Mouse (Mus musculus): ENCODE measurements around the gene Scml4. TPM values are rescaled to one million over a fixed set of nuclear protein-coding genes. Genes with fewer than 3 reads are reported as not detected.
A peak's percentile ranks its signal among the peaks of the same experiment; 100 is the strongest.

Scml4 gene
- polyA plus RNA-seq, 1 experiment from 2014 or later = 9.3 TPM

- Histone ChIP-seq H3K9me3 (ENCODE audit: control insufficient read depth, low read length) (no peaks in the 10 kb centered on the region), H3K4me2 (replicated peaks) (no peak overlapping the region), H3K4me1 (replicated peaks; ENCODE audit: control insufficient read depth, insufficient read depth, low read length) (0 out of 2 replicates have a peak, but pooled peaks cover 5% of the 10 kb centered on the region), H3K4me3 (replicated peaks; ENCODE audit: low read length) (no peak overlapping the region), H3K27ac (no peak overlapping the region), H3K36me3 (replicated peaks; ENCODE audit: control insufficient read depth, insufficient read depth) (no peaks in the 10 kb centered on the region), H3K27me3 (ENCODE audit: control insufficient read depth, insufficient read depth, low read length) (no peaks in the 10 kb centered on the region), H3K9ac (no peak overlapping the region)
- DNase-seq (ENCODE audit: low spot score) (no peak), ATAC-seq (ENCODE audit: low FRiP score) (no peak)
- WGBS = 48% methylated on average over 4 of the region's 4 CpGs
These were observed 85.1 kb downstream of the Scml4 start for GRCm38 (mm10) chr10:42945316-42945715.

- Histone ChIP-seq H3K4me3 (replicated peaks; ENCODE audit: low read length) (no peak overlapping the region), H3K9ac (no peak overlapping the region), H3K4me1 (replicated peaks; ENCODE audit: control insufficient read depth, insufficient read depth, low read length) (peaks cover 8% of the 10 kb centered on the region; the same call in 1 of the 2 replicates), H3K36me3 (replicated peaks; ENCODE audit: control insufficient read depth, insufficient read depth) (no peaks in the 10 kb centered on the region), H3K9me3 (ENCODE audit: control insufficient read depth, low read length) (no peaks in the 10 kb centered on the region), H3K27me3 (ENCODE audit: control insufficient read depth, insufficient read depth, low read length) (no peaks in the 10 kb centered on the region), H3K27ac (no peak overlapping the region), H3K4me2 (replicated peaks) (no peak overlapping the region)
- DNase-seq (ENCODE audit: low spot score) = no peak
- no peak for ATAC-seq (ENCODE audit: low FRiP score)
- 93% methylated on average over 5 of the region's 5 CpGs for WGBS
These were observed 87.2 kb downstream of the Scml4 start for GRCm38 (mm10) chr10:42947336-42947735.

GRCm38 (mm10) chr10:42950252-42950751 is 90.1 kb downstream of the Scml4 start:
- H3K27me3 ChIP-seq (ENCODE audit: control insufficient read depth, insufficient read depth, low read length) = no peaks in the 10 kb centered on the region
- no peak overlapping the region for H3K9ac ChIP-seq
- peak; percentile 62; the same call in 1 of the 2 replicates for ATAC-seq (ENCODE audit: low FRiP score)
- no peak for DNase-seq (ENCODE audit: low spot score)
- no peaks in the 10 kb centered on the region for H3K9me3 ChIP-seq (ENCODE audit: control insufficient read depth, low read length)
- peaks cover 8% of the 10 kb centered on the region; the same call in 1 of the 2 replicates for H3K4me1 ChIP-seq (replicated peaks; ENCODE audit: control insufficient read depth, insufficient read depth, low read length)
- H3K4me2 ChIP-seq (replicated peaks) = peak overlapping the region; percentile 20
- WGBS = 2% methylated on average over 7 of the region's 8 CpGs
- no peak overlapping the region for H3K4me3 ChIP-seq (replicated peaks; ENCODE audit: low read length)
- H3K36me3 ChIP-seq (replicated peaks; ENCODE audit: control insufficient read depth, insufficient read depth) = no peaks in the 10 kb centered on the region
- H3K27ac ChIP-seq = no peak overlapping the region

GRCm38 (mm10) chr10:42951078-42952045 is 91.2 kb downstream of the Scml4 start:
- no peaks in the 10 kb centered on the region for H3K9me3 ChIP-seq (ENCODE audit: control insufficient read depth, low read length)
- H3K4me3 ChIP-seq (replicated peaks; ENCODE audit: low read length) = no peak overlapping the region
- H3K27me3 ChIP-seq (ENCODE audit: control insufficient read depth, insufficient read depth, low read length) = no peaks in the 10 kb centered on the region
- ATAC-seq (ENCODE audit: low FRiP score) (peak; percentile 47), DNase-seq (ENCODE audit: low spot score) (no peak)
- no peak overlapping the region for H3K27ac ChIP-seq
- 41% methylated on average over 20 of the region's 20 CpGs for WGBS
- no peaks in the 10 kb centered on the region for H3K36me3 ChIP-seq (replicated peaks; ENCODE audit: control insufficient read depth, insufficient read depth)
- H3K4me2 ChIP-seq (replicated peaks) = peak overlapping the region; percentile 12; the same call in 1 of the 2 replicates
- peaks cover 8% of the 10 kb centered on the region; the same call in 1 of the 2 replicates for H3K4me1 ChIP-seq (replicated peaks; ENCODE audit: control insufficient read depth, insufficient read depth, low read length)
- no peak overlapping the region for H3K9ac ChIP-seq

GRCm38 (mm10) chr10:42952046-42952420 is 91.9 kb downstream of the Scml4 start:
- Histone ChIP-seq H3K9ac (no peak overlapping the region), H3K4me3 (replicated peaks; ENCODE audit: low read length) (no peak overlapping the region), H3K27ac (no peak overlapping the region), H3K27me3 (ENCODE audit: control insufficient read depth, insufficient read depth, low read length) (no peaks in the 10 kb centered on the region), H3K4me2 (replicated peaks) (no peak overlapping the region), H3K36me3 (replicated peaks; ENCODE audit: control insufficient read depth, insufficient read depth) (no peaks in the 10 kb centered on the region), H3K9me3 (ENCODE audit: control insufficient read depth, low read length) (no peaks in the 10 kb centered on the region), H3K4me1 (replicated peaks; ENCODE audit: control insufficient read depth, insufficient read depth, low read length) (peaks cover 8% of the 10 kb centered on the region; the same call in 1 of the 2 replicates)
- DNase-seq (ENCODE audit: low spot score) (no peak), ATAC-seq (ENCODE audit: low FRiP score) (no peak)
- WGBS = 56% methylated on average over 9 of the region's 9 CpGs

GRCm38 (mm10) chr10:42953601-42954000 is 93.4 kb downstream of the Scml4 start:
- H3K27me3 ChIP-seq (ENCODE audit: control insufficient read depth, insufficient read depth, low read length) = no peaks in the 10 kb centered on the region
- no peak for DNase-seq (ENCODE audit: low spot score)
- ATAC-seq (ENCODE audit: low FRiP score) = no peak
- H3K9ac ChIP-seq = no peak overlapping the region
- 68% methylated on average over 5 of the region's 5 CpGs for WGBS
- no peak overlapping the region for H3K4me3 ChIP-seq (replicated peaks; ENCODE audit: low read length)
- peaks cover 11% of the 10 kb centered on the region; the same call in 1 of the 2 replicates for H3K4me1 ChIP-seq (replicated peaks; ENCODE audit: control insufficient read depth, insufficient read depth, low read length)
- H3K4me2 ChIP-seq (replicated peaks) = no peak overlapping the region
- H3K9me3 ChIP-seq (ENCODE audit: control insufficient read depth, low read length) = no peaks in the 10 kb centered on the region
- H3K27ac ChIP-seq = no peak overlapping the region
- no peaks in the 10 kb centered on the region for H3K36me3 ChIP-seq (replicated peaks; ENCODE audit: control insufficient read depth, insufficient read depth)

- Histone ChIP-seq H3K4me2 (replicated peaks) (no peak overlapping the region), H3K27ac (no peak overlapping the region), H3K27me3 (ENCODE audit: control insufficient read depth, insufficient read depth, low read length) (no peaks in the 10 kb centered on the region), H3K9ac (no peak overlapping the region), H3K4me3 (replicated peaks; ENCODE audit: low read length) (no peak overlapping the region), H3K9me3 (ENCODE audit: control insufficient read depth, low read length) (no peaks in the 10 kb centered on the region), H3K36me3 (replicated peaks; ENCODE audit: control insufficient read depth, insufficient read depth) (no peaks in the 10 kb centered on the region), H3K4me1 (replicated peaks; ENCODE audit: control insufficient read depth, insufficient read depth, low read length) (peaks cover 20% of the 10 kb centered on the region; the same call in 1 of the 2 replicates)
- DNase-seq (ENCODE audit: low spot score) = no peak
- ATAC-seq (ENCODE audit: low FRiP score) = no peak
- WGBS = 96% methylated on average over 3 of the region's 3 CpGs
These were observed 95.0 kb downstream of the Scml4 start for GRCm38 (mm10) chr10:42955205-42955604.

- 3% methylated on average over 21 of the region's 21 CpGs for WGBS
- peak overlapping the region; percentile 21 for H3K4me3 ChIP-seq (replicated peaks; ENCODE audit: low read length)
- H3K27me3 ChIP-seq (ENCODE audit: control insufficient read depth, insufficient read depth, low read length) = no peaks in the 10 kb centered on the region
- H3K9ac ChIP-seq = peak overlapping the region; percentile 54
- H3K36me3 ChIP-seq (replicated peaks; ENCODE audit: control insufficient read depth, insufficient read depth) = no peaks in the 10 kb centered on the region
- ATAC-seq (ENCODE audit: low FRiP score) (peak; percentile 89), DNase-seq (ENCODE audit: low spot score) (peak; percentile 91)
- H3K4me2 ChIP-seq (replicated peaks) = peak overlapping the region; percentile 55
- peaks cover 12% of the 10 kb centered on the region; the same call in 1 of the 2 replicates for H3K4me1 ChIP-seq (replicated peaks; ENCODE audit: control insufficient read depth, insufficient read depth, low read length)
- no peaks in the 10 kb centered on the region for H3K9me3 ChIP-seq (ENCODE audit: control insufficient read depth, low read length)
- H3K27ac ChIP-seq = no peak overlapping the region
These were observed 97.9 kb downstream of the Scml4 start for GRCm38 (mm10) chr10:42957881-42958651.

GRCm38 (mm10) chr10:42958686-42959085 is 98.5 kb downstream of the Scml4 start:
- Histone ChIP-seq H3K9ac (peak overlapping the region; percentile 54), H3K4me3 (replicated peaks; ENCODE audit: low read length) (no peak overlapping the region), H3K27ac (no peak overlapping the region), H3K27me3 (ENCODE audit: control insufficient read depth, insufficient read depth, low read length) (no peaks in the 10 kb centered on the region), H3K4me2 (replicated peaks) (peak overlapping the region; percentile 55), H3K36me3 (replicated peaks; ENCODE audit: control insufficient read depth, insufficient read depth) (no peaks in the 10 kb centered on the region), H3K4me1 (replicated peaks; ENCODE audit: control insufficient read depth, insufficient read depth, low read length) (peaks cover 12% of the 10 kb centered on the region; the same call in 1 of the 2 replicates), H3K9me3 (ENCODE audit: control insufficient read depth, low read length) (no peaks in the 10 kb centered on the region)
- 28% methylated on average over 4 of the region's 4 CpGs for whole genome bisulfite sequencing
- ATAC-seq (ENCODE audit: low FRiP score) = peak; percentile 25; the same call in 1 of the 2 replicates
- DNase-seq (ENCODE audit: low spot score) = no peak

All from hindbrain, embryonic 14.5 days (tissue).